ENCODE assay signal across 11 mouse cellular contexts in genomic region chr19:25267247-25267646, GRCm38 (mm10). TPM values are rescaled to one million over a fixed set of nuclear protein-coding genes. Genes with fewer than 3 reads are reported as not detected.
A peak's percentile ranks its signal among the peaks of the same experiment; 100 is the strongest.
DNase-seq lines count a peak whose midpoint lies in the region; ATAC-seq and TF ChIP-seq lines count a peak whose summit lies in the region.
"Had no signal": no experiment of that assay in that cellular context is flagged by ENCODE, and none has a peak within 500 bp of the region (broad histone marks: within the 10 kb centered on the region; RNA-seq: fewer than 3 reads in every experiment).

No protein-coding gene starts in this region.

- no peak for ATAC-seq in heart, embryonic 16.5 days (replicated peaks; ENCODE audit: extremely low read depth, insufficient read depth, low FRiP score)

- WGBS in heart, embryonic 16.5 days, result 27% methylated on average over 6 of the region's 6 CpGs

- TF ChIP-seq CTCF in gastrocnemius, adult 2 months (IDR thresholded peaks at IDR 0.05), result no peak

- H3K4me1 ChIP-seq in heart, embryonic 16.5 days (ENCODE audit: control insufficient read depth, insufficient read depth, low read length), result peaks cover 33% of the 10 kb centered on the region

- no peak for DNase-seq in gastrocnemius, adult 2 months
- DNase-seq in gastrocnemius, postnatal 4 days (ENCODE audit: low spot score in 2 of 2), result no peak
- peak; percentile 60 for DNase-seq in ovary, adult 18-20 months (ENCODE audit: low spot score)
- no peak for DNase-seq in ovary, postnatal 14 days (ENCODE audit: low spot score)
- peak; percentile 57 for DNase-seq in ovary, postnatal 36 days (ENCODE audit: low spot score)
- DNase-seq in gastrocnemius, postnatal 10 days, result no peak
- DNase-seq in neural tube, embryonic 10.5 days (ENCODE audit: extremely low spot score, low spot score), result no peak
- DNase-seq: spleen, adult 18-20 months had no signal

- H3K27ac ChIP-seq in gastrocnemius, adult 2 months, result peak overlapping the region; percentile 56
- H3K27ac ChIP-seq in heart, embryonic 16.5 days (ENCODE audit: low read length), result no peak overlapping the region; the same call in 1 of the 2 replicates

- H3K9me3 ChIP-seq in heart, embryonic 16.5 days (replicated peaks; ENCODE audit: control insufficient read depth, low read length), result 0 out of 2 replicates have a peak, but pooled peaks cover 4% of the 10 kb centered on the region

- intact Hi-C loops in gastrocnemius, adult 2 months (cut with DNase I), result no loop called here

- peak overlapping the region; percentile 21; the same call in 1 of the 2 replicates for H3K4me2 ChIP-seq in heart, embryonic 16.5 days (ENCODE audit: low read depth, low read length)
- H3K4me2 ChIP-seq: midbrain, embryonic 11.5 days had no signal

- no peaks in the 10 kb centered on the region for H3K27me3 ChIP-seq in heart, embryonic 16.5 days (ENCODE audit: control insufficient read depth, insufficient read depth, low read length)

- H3K36me3 ChIP-seq in heart, embryonic 16.5 days (ENCODE audit: control insufficient read depth, insufficient read depth), result peaks cover 3% of the 10 kb centered on the region; the same call in 1 of the 2 replicates

- H3K9ac ChIP-seq in heart, embryonic 16.5 days (ENCODE audit: low read length), result peak overlapping the region; percentile 59

- H3K4me3 ChIP-seq in gastrocnemius, adult 2 months, result no peak overlapping the region
- H3K4me3 ChIP-seq in heart, embryonic 16.5 days (ENCODE audit: low read length), result no peak overlapping the region
- H3K4me3 ChIP-seq: erythroblast, embryonic 14.5 days had no signal

RNA-seq across cellular contexts. Expression of gene Kank1, which starts 30.5 kb away (rescaled TPM):
- 10 to 100 TPM; 17.4 to 19.2 TPM for total RNA-seq in gastrocnemius, adult 2 months (2021)
- total RNA-seq in gastrocnemius, postnatal 4 days (2021), result 10 to 100 TPM; 34.4 to 35.9 TPM
- 40.9 and 41.8 TPM in 2 replicates for polyA plus RNA-seq in heart, embryonic 16.5 days (2015; fragmentation: Nextera tagmentation; extraction: Ambion mirVana)
- 10 to 100 TPM; 18.0 to 25.9 TPM for total RNA-seq in gastrocnemius, postnatal 10 days (2021)
- polyA plus RNA-seq: erythroblast, embryonic 14.5 days had no signal

Comparison
In these comparisons a context has a peak if more than half of its experiments do, and no peak if none do; other contexts are left out.
1. DNase-seq: peak in ovary, adult 18-20 months (single experiment) and ovary, postnatal 36 days (single experiment); none in gastrocnemius, adult 2 months (single experiment), gastrocnemius, postnatal 4 days (0 of 2), ovary, postnatal 14 days (single experiment), gastrocnemius, postnatal 10 days (single experiment) and neural tube, embryonic 10.5 days (single experiment).